Mouse (Mus musculus) testis, adult 2 months (tissue): ENCODE measurements at regions not wholly inside any gene's neighbourhood (a gene's known extent, or its start where the extent isn't known, plus 50 kb on each side); places are given as distances from the start of the nearest gene placed in this dataset.

ENCODE experiments used
- CTCF ChIP-seq: fragments of 200-500 bp; IDR thresholded peaks from 2 replicates; pipeline ENCODE4 v1.5.1; 2012; ENCODE audit warnings: low read depth, mild to moderate bottlenecking, inconsistent platforms, low read length, moderate library complexity; ENCODE audit not compliant: control insufficient read depth, insufficient read depth, insufficient replicate concordance
- POLR2A ChIP-seq: fragments of 200-500 bp; IDR thresholded peaks from 2 replicates; pipeline ENCODE4 v1.6.1; 2012; ENCODE audit warnings: low read depth, mild to moderate bottlenecking, inconsistent platforms, low read length, moderate library complexity; ENCODE audit not compliant: control insufficient read depth

DNA sequence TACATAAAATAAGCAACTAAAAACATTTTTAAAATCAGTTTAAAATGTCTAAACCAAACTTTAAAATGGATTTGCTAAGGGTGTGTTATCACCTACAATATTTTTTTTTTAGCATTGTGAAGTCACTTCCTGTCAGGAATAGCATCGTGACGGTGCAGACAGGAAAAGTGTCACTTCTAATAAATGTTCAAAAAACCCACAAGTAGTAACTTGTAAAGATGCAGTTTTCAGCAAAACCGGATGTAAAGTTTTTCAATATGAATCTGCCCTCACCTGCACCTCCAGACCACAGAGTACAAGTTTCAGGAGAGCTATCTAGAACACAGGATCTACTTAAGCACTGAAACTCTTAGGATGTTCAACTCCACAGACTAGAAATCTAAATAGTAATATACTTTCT, 147.1 kb upstream of the Smim15 start:
- no peak for TF ChIP-seq CTCF
- no peak for TF ChIP-seq POLR2A
